Mouse (Mus musculus): ENCODE measurements around the gene Dkkl1. TPM values are rescaled to one million over a fixed set of nuclear protein-coding genes. Genes with fewer than 3 reads are reported as not detected.
"Not testable (repeated sequence)": the region's sequence is repeated elsewhere in the genome, so short reads cannot be mapped to it uniquely, and the experiment has no call there.

Gene Dkkl1
- 0.80 and 1.0 TPM in 2 replicates for polyA plus RNA-seq (2014; fragmentation: Nextera tagmentation; extraction: Ambion mirVana)

DNA sequence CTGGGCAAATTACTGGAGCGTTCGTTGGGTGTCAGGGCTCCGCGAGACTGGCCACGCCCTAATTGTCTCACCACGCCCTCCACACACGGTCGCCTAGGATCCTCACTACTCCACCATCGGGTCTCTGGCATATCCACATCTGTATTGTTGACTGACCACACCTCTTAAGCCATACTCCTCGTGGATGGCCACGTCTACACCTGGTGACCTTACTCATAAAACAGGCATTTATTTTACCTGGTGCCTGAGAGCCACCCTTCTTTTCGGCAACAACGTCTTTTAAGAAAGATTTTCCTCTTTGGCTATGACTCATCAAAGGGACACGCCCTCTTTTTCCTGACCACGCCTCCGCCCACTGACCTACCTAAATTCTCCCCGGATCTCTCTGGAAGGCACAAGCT is at the start of gene Dkkl1:
Gene Dkkl1 (minus strand): TSS at position 297 of the 401 bp plus-strand sequence.
- ATAC-seq (replicated peaks; ENCODE audit: low FRiP score, low TSS enrichment, low read depth) = no peak; the same call in 1 of the 2 replicates
- H3K9ac ChIP-seq (ENCODE audit: low read length) = no peak within 1 kb of the TSS

DNA sequence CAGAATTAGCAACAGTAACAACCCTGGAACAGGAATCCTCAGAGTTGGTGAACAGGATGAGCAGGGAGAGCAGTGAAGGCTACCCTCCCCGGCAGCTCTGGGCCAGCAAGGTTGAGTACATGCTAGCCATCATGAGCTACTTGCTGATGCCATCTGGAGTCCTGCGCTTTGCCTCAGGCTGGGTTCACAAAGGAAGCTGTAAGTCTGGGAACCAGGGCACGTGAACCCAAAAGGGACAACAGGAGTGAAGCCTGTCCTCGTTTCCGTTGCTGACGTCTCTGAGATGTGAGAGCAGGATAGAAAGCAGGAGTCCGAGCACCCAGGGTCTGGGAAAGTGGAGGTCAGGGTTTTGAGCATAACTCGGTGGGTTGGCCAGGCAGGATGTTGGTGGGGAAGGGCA is 47.3 kb upstream of the Dkkl1 start:
- Histone ChIP-seq H3K27ac (ENCODE audit: low read depth) (no peak overlapping the region), H3K9ac (ENCODE audit: low read length) (no peak overlapping the region), H3K4me2 (ENCODE audit: low read length) (no peak overlapping the region), H3K9me3 (ENCODE audit: control insufficient read depth, low read length) (no peaks in the 10 kb centered on the region), H3K36me3 (ENCODE audit: control insufficient read depth, insufficient read depth, low read length) (no peaks in the 10 kb centered on the region), H3K27me3 (replicated peaks; ENCODE audit: control insufficient read depth, insufficient read depth, low read length) (no peaks in the 10 kb centered on the region), H3K4me3 (ENCODE audit: low read depth, low read length) (no peak overlapping the region), H3K4me1 (replicated peaks; ENCODE audit: control insufficient read depth, insufficient read depth, low read length) (peaks cover 9% of the 10 kb centered on the region)
- DNase-seq (ENCODE audit: low spot score) (no peak), ATAC-seq (replicated peaks; ENCODE audit: low FRiP score, low TSS enrichment, low read depth) (no peak)
- WGBS = 82% methylated on average over 8 of the region's 8 CpGs

More for the DNA sequence above, at the start of gene Dkkl1:
- Histone ChIP-seq H3K27ac (ENCODE audit: low read depth) (no peak within 1 kb of the TSS), H3K4me3 (ENCODE audit: low read depth, low read length) (peak within 1 kb of the TSS; percentile 16; the same call in 1 of the 2 replicates), H3K4me1 (replicated peaks; ENCODE audit: control insufficient read depth, insufficient read depth, low read length) (peaks cover 3% of the 10 kb centered on the region), H3K4me2 (ENCODE audit: low read length) (peak within 1 kb of the TSS; percentile 34), H3K36me3 (ENCODE audit: control insufficient read depth, insufficient read depth, low read length) (no peaks in the 10 kb centered on the region), H3K27me3 (replicated peaks; ENCODE audit: control insufficient read depth, insufficient read depth, low read length) (peaks cover 28% of the 10 kb centered on the region), H3K9me3 (ENCODE audit: control insufficient read depth, low read length) (no peaks in the 10 kb centered on the region)
- WGBS = 5% methylated on average over 17 of the region's 17 CpGs
- peak; percentile 62 for DNase-seq (ENCODE audit: low spot score)

DNA sequence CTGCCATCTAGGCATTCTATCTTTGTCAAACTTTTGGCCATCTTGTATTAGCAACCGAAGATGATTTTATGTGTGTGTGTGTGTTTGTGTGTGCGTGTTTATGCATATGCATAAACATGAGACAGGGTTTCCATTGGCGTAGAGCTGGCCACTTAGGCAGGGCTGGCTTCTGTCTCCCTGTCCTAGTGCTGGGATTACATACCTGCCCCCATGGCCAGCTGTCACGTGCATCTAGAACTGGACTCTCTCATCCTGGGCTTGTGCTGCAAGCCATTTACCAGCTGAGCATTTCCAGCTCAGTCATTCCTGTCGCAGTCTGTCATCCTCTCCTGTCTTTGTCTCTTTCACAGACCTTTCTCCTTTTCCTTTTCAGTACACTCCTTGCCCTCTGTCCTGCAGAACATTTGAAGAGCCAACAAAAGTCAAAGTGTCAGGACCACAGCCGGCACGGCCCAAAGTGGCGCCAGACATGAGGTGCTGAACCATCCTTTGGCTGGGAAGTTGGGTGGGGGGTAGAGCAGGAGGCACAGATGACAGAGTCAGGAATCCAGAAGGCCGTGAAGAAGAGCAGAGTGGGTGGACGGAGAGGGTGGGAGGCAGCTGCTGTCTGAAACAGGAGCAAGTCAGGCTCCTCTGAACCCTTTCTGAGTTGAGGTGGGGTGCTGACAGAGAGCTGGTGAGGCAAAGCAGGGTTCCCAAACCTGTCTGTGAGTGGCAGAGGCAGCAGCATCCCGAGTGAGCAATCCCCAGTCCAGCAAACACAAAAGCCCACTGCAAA is 45.3 kb upstream of the Dkkl1 start:
- DNase-seq (ENCODE audit: low spot score) (no peak), ATAC-seq (replicated peaks; ENCODE audit: low FRiP score, low TSS enrichment, low read depth) (no peak)
- 42% methylated on average over 11 of the region's 11 CpGs for WGBS
- Histone ChIP-seq H3K4me2 (ENCODE audit: low read length) (no peak overlapping the region), H3K36me3 (ENCODE audit: control insufficient read depth, insufficient read depth, low read length) (no peaks in the 10 kb centered on the region), H3K27ac (ENCODE audit: low read depth) (no peak overlapping the region; the same call in 1 of the 2 replicates), H3K4me1 (replicated peaks; ENCODE audit: control insufficient read depth, insufficient read depth, low read length) (peaks cover 6% of the 10 kb centered on the region), H3K4me3 (ENCODE audit: low read depth, low read length) (no peak overlapping the region), H3K9me3 (ENCODE audit: control insufficient read depth, low read length) (no peaks in the 10 kb centered on the region), H3K27me3 (replicated peaks; ENCODE audit: control insufficient read depth, insufficient read depth, low read length) (no peaks in the 10 kb centered on the region), H3K9ac (ENCODE audit: low read length) (no peak overlapping the region)

DNA sequence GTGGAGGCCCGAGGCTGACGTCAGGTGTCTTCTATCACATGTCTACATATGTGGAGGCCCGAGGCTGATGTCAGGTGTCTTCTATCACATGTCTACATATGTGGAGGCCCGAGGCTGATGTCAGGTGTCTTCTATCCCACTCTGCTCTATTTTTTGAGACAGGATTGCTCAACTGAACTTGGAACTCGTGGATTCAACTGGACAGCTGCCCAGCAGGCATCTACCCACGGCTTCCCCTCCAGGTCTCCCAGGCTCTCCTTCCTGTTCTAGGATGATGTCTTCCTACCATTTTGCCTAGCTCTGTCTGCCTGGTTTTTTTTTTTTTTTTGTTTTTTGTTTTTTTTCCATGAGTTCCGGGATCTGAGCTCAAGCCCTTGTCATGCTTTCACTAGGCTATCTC is 43.9 kb upstream of the Dkkl1 start:
- H3K4me1 ChIP-seq (replicated peaks; ENCODE audit: control insufficient read depth, insufficient read depth, low read length); H3K9me3 ChIP-seq (ENCODE audit: control insufficient read depth, low read length); DNase-seq (ENCODE audit: low spot score); H3K27me3 ChIP-seq (replicated peaks; ENCODE audit: control insufficient read depth, insufficient read depth, low read length); ATAC-seq (replicated peaks; ENCODE audit: low FRiP score, low TSS enrichment, low read depth); H3K27ac ChIP-seq (ENCODE audit: low read depth); H3K4me3 ChIP-seq (ENCODE audit: low read depth, low read length); H3K36me3 ChIP-seq (ENCODE audit: control insufficient read depth, insufficient read depth, low read length); H3K4me2 ChIP-seq (ENCODE audit: low read length); H3K9ac ChIP-seq (ENCODE audit: low read length): not testable (repeated sequence)
- WGBS = 73% methylated on average over 5 of the region's 7 CpGs

DNA sequence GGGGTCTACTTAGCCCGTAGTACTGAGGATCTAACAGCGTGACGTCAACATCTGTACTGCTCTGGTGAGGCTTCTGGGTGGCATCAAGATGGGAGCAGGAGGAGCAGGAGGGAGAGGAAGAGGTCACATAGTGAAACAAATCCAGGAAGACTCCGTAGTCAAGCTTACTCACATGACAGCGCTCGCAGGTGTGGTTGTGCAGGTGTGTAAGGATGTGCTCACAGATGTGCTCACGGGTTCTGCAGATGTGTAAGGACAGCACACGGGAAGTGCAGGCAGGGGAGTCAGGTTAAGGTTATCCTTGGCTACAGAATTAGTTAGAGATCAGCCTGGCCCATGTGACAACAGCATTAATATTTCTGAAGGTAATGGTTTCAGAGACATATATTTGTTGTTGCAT is 41.9 kb upstream of the Dkkl1 start:
- no peak overlapping the region for H3K4me3 ChIP-seq (ENCODE audit: low read depth, low read length)
- no peaks in the 10 kb centered on the region for H3K9me3 ChIP-seq (ENCODE audit: control insufficient read depth, low read length)
- WGBS = 76% methylated on average over 8 of the region's 8 CpGs
- ATAC-seq (replicated peaks; ENCODE audit: low FRiP score, low TSS enrichment, low read depth) (no peak), DNase-seq (ENCODE audit: low spot score) (no peak)
- H3K36me3 ChIP-seq (ENCODE audit: control insufficient read depth, insufficient read depth, low read length) = no peaks in the 10 kb centered on the region
- no peak overlapping the region for H3K4me2 ChIP-seq (ENCODE audit: low read length)
- H3K4me1 ChIP-seq (replicated peaks; ENCODE audit: control insufficient read depth, insufficient read depth, low read length) = no peaks in the 10 kb centered on the region
- no peak overlapping the region for H3K27ac ChIP-seq (ENCODE audit: low read depth)
- no peak overlapping the region for H3K9ac ChIP-seq (ENCODE audit: low read length)
- no peaks in the 10 kb centered on the region for H3K27me3 ChIP-seq (replicated peaks; ENCODE audit: control insufficient read depth, insufficient read depth, low read length)

DNA sequence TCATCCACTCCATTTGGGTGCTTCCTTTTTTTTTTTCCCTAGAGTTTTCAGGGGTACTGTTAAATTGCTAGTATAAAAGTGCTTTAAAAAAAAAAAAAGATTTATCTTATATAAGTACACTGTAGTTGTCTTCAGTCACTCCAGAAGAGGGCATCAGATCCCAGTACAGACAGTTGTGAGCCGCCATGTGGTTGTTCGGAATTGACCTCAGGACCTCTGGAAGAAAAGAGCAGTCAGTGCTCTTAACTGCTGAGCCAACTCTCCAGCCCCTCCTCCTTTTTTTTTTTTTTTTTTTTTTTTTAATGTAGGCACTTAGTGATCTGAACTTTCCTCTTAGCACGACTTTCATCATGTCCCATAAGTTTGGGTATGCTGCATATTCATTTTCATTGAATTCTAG is 35.7 kb upstream of the Dkkl1 start:
- DNase-seq (ENCODE audit: low spot score) = no peak

DNA sequence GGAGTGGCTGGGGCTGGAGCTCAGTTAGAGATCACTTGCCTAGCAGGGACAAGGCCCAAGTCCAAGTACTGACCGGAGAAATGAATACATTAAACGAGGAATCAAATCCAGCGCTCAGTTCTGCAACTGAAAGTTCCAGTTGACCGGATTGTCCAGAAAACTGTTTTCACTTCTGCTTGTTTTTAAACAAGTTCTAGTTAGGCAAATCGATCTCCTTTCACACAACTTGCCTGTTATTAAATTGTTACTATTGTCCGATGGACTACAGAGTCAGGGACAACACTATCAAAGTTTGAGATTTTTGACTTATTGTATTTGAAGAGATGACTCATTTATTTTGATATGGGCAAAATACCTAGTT is 29.4 kb upstream of the Dkkl1 start:
- Histone ChIP-seq H3K9me3 (ENCODE audit: control insufficient read depth, low read length) (no peaks in the 10 kb centered on the region), H3K27me3 (replicated peaks; ENCODE audit: control insufficient read depth, insufficient read depth, low read length) (no peaks in the 10 kb centered on the region), H3K27ac (ENCODE audit: low read depth) (no peak overlapping the region), H3K4me2 (ENCODE audit: low read length) (peak overlapping the region; percentile 44), H3K9ac (ENCODE audit: low read length) (no peak overlapping the region), H3K4me3 (ENCODE audit: low read depth, low read length) (0 out of 2 replicates have a peak overlapping the region, but pooled peaks have one; percentile 10), H3K36me3 (ENCODE audit: control insufficient read depth, insufficient read depth, low read length) (no peaks in the 10 kb centered on the region), H3K4me1 (replicated peaks; ENCODE audit: control insufficient read depth, insufficient read depth, low read length) (no peaks in the 10 kb centered on the region)
- no peak for ATAC-seq (replicated peaks; ENCODE audit: low FRiP score, low TSS enrichment, low read depth)
- 88% methylated on average over 6 of the region's 6 CpGs for WGBS
- DNase-seq (ENCODE audit: low spot score) = no peak

More for the DNA sequence above, 35.7 kb upstream of the Dkkl1 start:
- no peak for ATAC-seq (replicated peaks; ENCODE audit: low FRiP score, low TSS enrichment, low read depth)
- Histone ChIP-seq H3K27ac (ENCODE audit: low read depth) (no peak overlapping the region), H3K27me3 (replicated peaks; ENCODE audit: control insufficient read depth, insufficient read depth, low read length) (no peaks in the 10 kb centered on the region), H3K4me2 (ENCODE audit: low read length) (no peak overlapping the region), H3K36me3 (ENCODE audit: control insufficient read depth, insufficient read depth, low read length) (no peaks in the 10 kb centered on the region), H3K4me1 (replicated peaks; ENCODE audit: control insufficient read depth, insufficient read depth, low read length) (no peaks in the 10 kb centered on the region), H3K9ac (ENCODE audit: low read length) (no peak overlapping the region), H3K4me3 (ENCODE audit: low read depth, low read length) (no peak overlapping the region), H3K9me3 (ENCODE audit: control insufficient read depth, low read length) (no peaks in the 10 kb centered on the region)
- 35% methylated on average over 3 of the region's 3 CpGs for WGBS

DNA sequence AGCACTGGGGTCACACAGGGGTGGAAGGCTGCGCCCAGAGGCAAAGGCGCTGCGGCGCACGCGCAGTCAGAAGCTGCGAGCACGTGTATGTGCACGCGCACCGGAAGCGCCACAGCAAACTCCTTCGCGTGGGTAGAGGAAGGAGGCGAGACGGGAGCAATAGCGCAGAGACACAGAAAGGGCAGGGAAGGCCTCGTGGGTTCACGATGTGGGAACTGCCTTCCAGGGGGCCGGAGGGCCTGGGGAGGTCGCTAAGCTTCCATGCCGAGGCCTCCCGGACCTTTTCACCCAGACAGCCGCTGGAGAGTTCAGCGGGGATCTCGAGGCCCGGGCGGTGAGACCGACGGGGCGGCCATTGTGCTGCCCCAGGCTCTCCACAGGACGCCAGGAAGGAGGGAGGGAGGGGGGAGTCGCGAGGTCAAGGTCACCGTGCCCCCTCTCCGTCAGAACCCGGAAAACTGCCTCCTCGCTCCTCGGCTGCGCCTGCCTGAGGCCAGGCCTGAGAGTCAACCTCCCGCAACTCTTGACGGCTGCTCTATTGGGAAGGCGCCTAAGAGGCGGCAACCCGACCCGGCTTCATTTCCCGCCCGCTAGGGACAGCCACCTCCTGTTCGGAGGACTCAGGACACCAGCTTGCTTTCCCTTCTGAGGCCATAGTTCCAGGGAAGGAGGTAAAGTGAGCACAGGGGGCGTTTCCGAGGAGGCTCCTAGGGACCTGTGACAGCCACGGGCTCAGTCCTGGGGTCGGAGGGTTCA is 28.9 kb upstream of the Dkkl1 start, which contains the start of gene Slc6a16:
Gene Slc6a16 (plus strand): TSS at position 453 of the 756 bp plus-strand sequence.
- no peaks in the 10 kb centered on the region for H3K9me3 ChIP-seq (ENCODE audit: control insufficient read depth, low read length)
- H3K36me3 ChIP-seq (ENCODE audit: control insufficient read depth, insufficient read depth, low read length) = no peaks in the 10 kb centered on the region
- H3K4me3 ChIP-seq (ENCODE audit: low read depth, low read length) = peak within 1 kb of the TSS; percentile 10; the same call in 1 of the 2 replicates
- H3K4me2 ChIP-seq (ENCODE audit: low read length) = peak within 1 kb of the TSS; percentile 44
- H3K4me1 ChIP-seq (replicated peaks; ENCODE audit: control insufficient read depth, insufficient read depth, low read length) = no peaks in the 10 kb centered on the region
- DNase-seq (ENCODE audit: low spot score) (peak; percentile 73), ATAC-seq (replicated peaks; ENCODE audit: low FRiP score, low TSS enrichment, low read depth) (no peak)
- H3K9ac ChIP-seq (ENCODE audit: low read length) = peak within 1 kb of the TSS; percentile 20; the same call in 1 of the 2 replicates
- WGBS = 14% methylated on average over 53 of the region's 53 CpGs
- no peak within 1 kb of the TSS for H3K27ac ChIP-seq (ENCODE audit: low read depth)
- no peaks in the 10 kb centered on the region for H3K27me3 ChIP-seq (replicated peaks; ENCODE audit: control insufficient read depth, insufficient read depth, low read length)

Data from intestine, embryonic 14.5 days (tissue).